Mouse (Mus musculus): Measurements from ENCODE around the gene Tpk1.

GRCm38 (mm10) chr6:43459082-43459481, 207.0 kb downstream of the Tpk1 start:
- TF ChIP-seq POLR2A (IDR thresholded peaks at IDR 0.05; ENCODE audit: low read depth, low read length): no peak
- no peak for TF ChIP-seq CTCF (IDR thresholded peaks at IDR 0.05; ENCODE audit: extremely low read depth, insufficient read length, insufficient replicate concordance, low read depth, low read length)
